Mouse (Mus musculus) G1E (cell line): ENCODE results near the gene Sema3b.

Experiments
- CTCF ChIP-seq: IDR thresholded peaks from 2 replicates; pipeline ENCODE4 v1.5.1; 2012; ENCODE audit warnings: low read depth, low read length, inconsistent platforms, mixed read lengths
- GATA1 ChIP-seq: IDR thresholded peaks from 2 replicates; pipeline ENCODE4 v1.6.1; 2012; ENCODE audit warnings: borderline replicate concordance, low read length, inconsistent platforms, mixed read lengths
- POLR2AphosphoS5 ChIP-seq: IDR thresholded peaks from 2 replicates; pipeline ENCODE4 v1.6.1; 2012; ENCODE audit warnings: low read depth, low read length, inconsistent platforms; ENCODE audit not compliant: insufficient replicate concordance
- TAL1 ChIP-seq: conservative IDR thresholded peaks from 2 replicates; pipeline ENCODE4 v1.6.1; 2012; ENCODE audit warnings: low read depth, low read length, inconsistent platforms, mixed read lengths

DNA sequence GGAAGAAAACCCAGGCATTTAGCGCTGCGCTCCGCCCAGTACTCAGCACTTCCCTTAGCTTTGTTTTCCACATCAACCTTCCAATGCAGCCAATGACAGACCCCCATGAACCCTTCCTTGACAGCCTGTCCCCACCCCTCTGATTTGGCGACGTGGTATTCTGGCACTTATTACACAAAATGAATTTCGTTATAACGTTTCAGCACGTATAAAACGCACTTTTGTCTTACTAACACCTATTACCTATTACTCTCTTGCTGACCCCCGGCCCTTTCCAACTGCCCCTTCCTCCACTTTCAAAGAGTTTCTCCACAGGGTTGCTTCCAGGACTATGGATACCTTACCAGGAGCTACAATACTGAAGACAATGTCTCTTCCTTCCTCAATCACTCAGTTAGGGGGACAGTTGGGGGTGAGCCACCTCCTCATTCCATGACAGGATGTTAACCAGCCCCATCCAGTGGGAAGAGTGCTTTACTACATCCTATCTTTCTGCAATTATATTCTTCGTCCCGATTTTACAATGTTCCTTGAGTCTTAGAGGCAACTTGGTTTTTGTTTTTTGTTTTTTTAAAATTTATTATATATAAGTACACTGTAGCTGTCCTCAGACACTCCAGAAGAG is 4.0 kb upstream of the Sema3b start:
- TF ChIP-seq CTCF, result no peak
- TF ChIP-seq GATA1, result no peak
- no peak for TF ChIP-seq TAL1
- TF ChIP-seq POLR2AphosphoS5, result no peak
